Mouse (Mus musculus) MEL (cell line): ENCODE measurements around the gene Npas3. TPM values are rescaled to one million over a fixed set of nuclear protein-coding genes. Genes with fewer than 3 reads are reported as not detected.

ENCODE experiments used
- DNase-seq: peaks from one replicate; pipeline ENCODE4 v3.0.0; 2011; ENCODE audit warnings: low read depth, low spot score
- H3K27ac ChIP-seq: 2 replicates; pipeline ENCODE4 v1.5.1; 2012; ENCODE audit warnings: low read depth, mild to moderate bottlenecking, control low read depth, low read length, moderate library complexity; ENCODE audit not compliant: control insufficient read depth
- H3K27me3 ChIP-seq, 2 experiments: fragments of 150-350 bp in 1 of 2; sonication (generic) in 1 of 2; 2 replicates each; pipeline ENCODE4 v1.6.1; 2012; ENCODE audit warnings: low read length in 2 of 2, mild to moderate bottlenecking in 2 of 2, improper control_type of control experiment in 1 of 2, moderate library complexity in 1 of 2; ENCODE audit not compliant: insufficient read depth in 2 of 2, control insufficient read depth in 1 of 2
- H3K36me3 ChIP-seq, 2 experiments: 2 replicates each; pipeline ENCODE4 v1.6.1; 2012 to 2014; ENCODE audit warnings: low read length in 2 of 2, improper control_type of control experiment in 1 of 2, inconsistent platforms in 1 of 2, mild to moderate bottlenecking in 1 of 2; ENCODE audit not compliant: insufficient read depth in 2 of 2, control insufficient read depth in 1 of 2
- H3K4me1 ChIP-seq, 2 experiments: fragments of 150-350 bp in 1 of 2; sonication (generic) in 1 of 2; 2 replicates each; pipeline ENCODE4 v1.6.1; 2012; ENCODE audit warnings: low read length in 2 of 2, improper control_type of control experiment in 1 of 2, mild to moderate bottlenecking in 1 of 2; ENCODE audit not compliant: insufficient read depth in 2 of 2, control insufficient read depth in 1 of 2
- H3K4me3 ChIP-seq, 2 experiments: fragments of 150-350 bp in 1 of 2; sonication (generic) in 1 of 2; 2 replicates each; pipeline ENCODE4 v1.5.1; 2012; ENCODE audit warnings: low read depth in 2 of 2, low read length in 2 of 2, mild to moderate bottlenecking in 2 of 2, moderate library complexity in 2 of 2, control low read depth in 1 of 2, improper control_type of control experiment in 1 of 2; ENCODE audit not compliant: control insufficient read depth in 1 of 2, insufficient read depth in 1 of 2
- H3K79me2 ChIP-seq: 2 replicates; pipeline ENCODE4 v1.6.1; 2012; ENCODE audit warnings: mild to moderate bottlenecking, low read length, moderate library complexity; ENCODE audit not compliant: control insufficient read depth, poor library complexity, insufficient read depth
- H3K9ac ChIP-seq: 2 replicates; pipeline ENCODE4 v1.6.1; 2012; ENCODE audit warnings: low read depth, mild to moderate bottlenecking, control low read depth, low read length, moderate library complexity; ENCODE audit not compliant: control insufficient read depth, poor library complexity, severe bottlenecking
- H3K9me3 ChIP-seq: fragments of 150-350 bp; sonication (generic); replicated peaks from 2 replicates; pipeline ENCODE4 v1.6.1; 2012; ENCODE audit warnings: mild to moderate bottlenecking, low read length, improper control_type of control experiment, moderate library complexity; ENCODE audit not compliant: insufficient read depth
- BHLHE40 ChIP-seq: IDR thresholded peaks from 2 replicates; pipeline ENCODE4 v1.6.1; 2012; ENCODE audit warnings: low read depth, mild to moderate bottlenecking, inconsistent platforms, low read length, improper control_type of control experiment, borderline replicate concordance
- CHD2 ChIP-seq: IDR thresholded peaks from 2 replicates; pipeline ENCODE4 v1.6.1; 2011; ENCODE audit warnings: low read length, improper control_type of control experiment
- CTCF ChIP-seq, 3 experiments: IDR thresholded peaks in 2 of 3; conservative IDR thresholded peaks in 1 of 3; 2 replicates each; pipeline ENCODE4 v1.5.1; 2011 to 2012; ENCODE audit warnings: low read length in 3 of 3, low read depth in 2 of 3, mild to moderate bottlenecking in 2 of 3, improper control_type of control experiment in 1 of 3, inconsistent platforms in 1 of 3, mixed read lengths in 1 of 3, moderate library complexity in 1 of 3; ENCODE audit not compliant: control insufficient read depth in 1 of 3, insufficient read depth in 1 of 3, poor library complexity in 1 of 3, severe bottlenecking in 1 of 3
- ELF1 ChIP-seq: IDR thresholded peaks from 2 replicates; pipeline ENCODE4 v1.6.1; 2014; ENCODE audit warnings: low read depth, mild to moderate bottlenecking, inconsistent platforms, low read length, improper control_type of control experiment, moderate library complexity
- EP300 ChIP-seq, 2 experiments: IDR thresholded peaks; 2 replicates each; pipeline ENCODE4 v1.6.1; 2011; ENCODE audit warnings: improper control_type of control experiment in 2 of 2, low read length in 2 of 2, low read depth in 1 of 2, mild to moderate bottlenecking in 1 of 2
- GABPA ChIP-seq: IDR thresholded peaks from 2 replicates; pipeline ENCODE4 v1.6.1; 2012; ENCODE audit warnings: low read depth, mild to moderate bottlenecking, inconsistent platforms, low read length, improper control_type of control experiment, moderate library complexity
- HCFC1 ChIP-seq: IDR thresholded peaks from 2 replicates; pipeline ENCODE4 v1.6.1; 2012; ENCODE audit warnings: low read depth, mild to moderate bottlenecking, inconsistent platforms, low read length, improper control_type of control experiment, moderate library complexity
- KAT2A ChIP-seq: conservative IDR thresholded peaks from 2 replicates; pipeline ENCODE4 v1.6.1; 2012; ENCODE audit warnings: low read depth, low read length, improper control_type of control experiment, inconsistent platforms
- MAFK ChIP-seq: IDR thresholded peaks from 2 replicates; pipeline ENCODE4 v1.6.1; 2011; ENCODE audit warnings: low read depth, mild to moderate bottlenecking, low read length, improper control_type of control experiment, borderline replicate concordance
- MYC ChIP-seq: IDR thresholded peaks from 2 replicates; pipeline ENCODE4 v1.6.1; 2011; ENCODE audit warnings: low read depth, mild to moderate bottlenecking, low read length, improper control_type of control experiment, moderate library complexity
- NRF1 ChIP-seq: IDR thresholded peaks from 2 replicates; pipeline ENCODE4 v1.6.1; 2014; ENCODE audit warnings: low read depth, mild to moderate bottlenecking, inconsistent platforms, low read length, improper control_type of control experiment, moderate library complexity; ENCODE audit not compliant: poor library complexity, insufficient read depth, severe bottlenecking
- POLR2A ChIP-seq, 2 experiments: IDR thresholded peaks; 2 replicates each; pipeline ENCODE4 v1.6.1; 2011 to 2012; ENCODE audit warnings: low read length in 2 of 2, mild to moderate bottlenecking in 2 of 2, control low read depth in 1 of 2, improper control_type of control experiment in 1 of 2, low read depth in 1 of 2, moderate library complexity in 1 of 2; ENCODE audit not compliant: control insufficient read depth in 1 of 2, insufficient read depth in 1 of 2, poor library complexity in 1 of 2
- POLR2AphosphoS5 ChIP-seq: IDR thresholded peaks from 2 replicates; pipeline ENCODE4 v1.6.1; 2012; ENCODE audit warnings: low read depth, borderline replicate concordance, mild to moderate bottlenecking, inconsistent platforms, low read length, moderate library complexity, mixed read lengths
- RAD21 ChIP-seq: IDR thresholded peaks from 2 replicates; pipeline ENCODE4 v1.6.1; 2011; ENCODE audit warnings: mild to moderate bottlenecking, low read depth, low read length, improper control_type of control experiment
- RCOR1 ChIP-seq: IDR thresholded peaks from 2 replicates; pipeline ENCODE4 v1.6.1; 2012; ENCODE audit warnings: low read depth, mild to moderate bottlenecking, inconsistent platforms, low read length, improper control_type of control experiment
- TBP ChIP-seq: IDR thresholded peaks from 2 replicates; pipeline ENCODE4 v1.8.0; 2011; ENCODE audit warnings: low read depth, low read length, improper control_type of control experiment
- TCF12 ChIP-seq: IDR thresholded peaks from 2 replicates; pipeline ENCODE4 v1.6.1; 2014; ENCODE audit warnings: low read depth, mild to moderate bottlenecking, inconsistent platforms, low read length, improper control_type of control experiment, moderate library complexity
- USF1 ChIP-seq: IDR thresholded peaks from 2 replicates; pipeline ENCODE4 v1.6.1; 2014; ENCODE audit warnings: low read depth, mild to moderate bottlenecking, inconsistent platforms, low read length, improper control_type of control experiment, moderate library complexity
- USF2 ChIP-seq, 2 experiments: IDR thresholded peaks; 2 replicates each; pipeline ENCODE4 v1.6.1; 2011 to 2012; ENCODE audit warnings: improper control_type of control experiment in 2 of 2, low read length in 2 of 2, borderline replicate concordance in 1 of 2, inconsistent platforms in 1 of 2, low read depth in 1 of 2, mild to moderate bottlenecking in 1 of 2; ENCODE audit not compliant: insufficient read depth in 1 of 2
- ZC3H11A ChIP-seq: IDR thresholded peaks from 2 replicates; pipeline ENCODE4 v1.6.1; 2012; ENCODE audit warnings: low read depth, mild to moderate bottlenecking, inconsistent platforms, low read length, improper control_type of control experiment
- ZKSCAN1 ChIP-seq: IDR thresholded peaks from 2 replicates; pipeline ENCODE4 v1.6.1; 2012; ENCODE audit warnings: low read depth, mild to moderate bottlenecking, inconsistent platforms, low read length, improper control_type of control experiment, moderate library complexity
- polyA plus RNA-seq, 2 experiments: library from polyadenylated mRNA; stranded (reverse) in 1 of 2; unstranded in 1 of 2; fragments of >175 nt in 1 of 2; fragments of >200 nt in 1 of 2; gene quantifications; 2 replicates each; pipeline versions ENCODE4 v1.2.1 to v1.2.4; 2012; ENCODE audit warnings: low replicate concordance in 2 of 2, low read depth in 1 of 2; ENCODE audit not compliant: insufficient read length in 2 of 2, insufficient read depth in 1 of 2, missing spikeins in 1 of 2
- total RNA-seq: library from RNA; depleted of rRNA; stranded (reverse); fragments of 300-350 nt; gene quantifications from 2 replicates; pipeline ENCODE4 v1.2.3, GENCODE M21; 2012

The Npas3 gene
- total and polyA plus RNA-seq, 3 experiments, result not detected

DNA sequence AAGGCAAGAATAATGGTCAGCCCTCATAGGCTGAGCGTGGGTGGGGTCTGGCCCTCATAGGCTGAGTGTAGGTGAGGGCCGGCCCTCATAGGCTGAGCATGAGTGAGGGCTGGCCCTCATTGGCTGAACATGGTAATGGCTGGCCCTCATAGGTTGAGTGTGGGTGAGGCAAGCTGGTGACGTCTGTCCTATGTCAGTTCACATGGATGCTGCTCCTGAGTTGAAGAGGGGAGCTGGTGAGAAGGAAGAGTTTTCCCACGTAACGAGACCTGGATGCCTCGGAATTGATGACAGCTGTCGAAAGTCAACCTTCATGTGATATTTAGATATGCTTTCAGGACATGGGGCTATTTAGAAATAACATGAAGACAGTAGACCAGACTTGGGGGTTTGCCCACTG, 45.5 kb downstream of the Npas3 start:
- Histone ChIP-seq H3K27me3 (no peaks in the 10 kb centered on the region), H3K27ac (no peak overlapping the region), H3K79me2 (no peaks in the 10 kb centered on the region), H3K36me3 (no peaks in the 10 kb centered on the region), H3K4me1 (no peaks in the 10 kb centered on the region), H3K4me3 (no peak overlapping the region), H3K9ac (no peak overlapping the region), H3K9me3 (no peaks in the 10 kb centered on the region)
- TF ChIP-seq HCFC1, result no peak
- no peak for DNase-seq

- TF ChIP-seq BHLHE40, result no peak
- no peak for TF ChIP-seq KAT2A
- no peak for TF ChIP-seq USF1
- H3K36me3 ChIP-seq, result no peaks in the 10 kb centered on the region
- H3K4me3 ChIP-seq, result no peak overlapping the region
- DNase-seq, result no peak
- no peaks in the 10 kb centered on the region for H3K79me2 ChIP-seq
- no peak overlapping the region for H3K27ac ChIP-seq
- no peaks in the 10 kb centered on the region for H3K9me3 ChIP-seq
- no peaks in the 10 kb centered on the region for H3K4me1 ChIP-seq
- H3K27me3 ChIP-seq, result no peaks in the 10 kb centered on the region
- no peak overlapping the region for H3K9ac ChIP-seq
These were observed 47.3 kb downstream of the Npas3 start for GRCm38 (mm10) chr12:53295747-53296146.

- Histone ChIP-seq H3K36me3 (no peaks in the 10 kb centered on the region), H3K9ac (no peak overlapping the region), H3K27me3 (no peaks in the 10 kb centered on the region), H3K4me1 (no peaks in the 10 kb centered on the region), H3K4me3 (no peak overlapping the region), H3K27ac (no peak overlapping the region), H3K79me2 (no peaks in the 10 kb centered on the region), H3K9me3 (no peaks in the 10 kb centered on the region)
- DNase-seq, result no peak
- TF ChIP-seq GABPA, result no peak
- TF ChIP-seq ZC3H11A, result no peak
- no peak for TF ChIP-seq CHD2
- no peak for TF ChIP-seq EP300 (IDR thresholded peaks at IDR 0.05; ENCODE audit: low read depth in 1 of 2, low read length in 2 of 2)
- TF ChIP-seq ELF1, result no peak
- no peak for TF ChIP-seq RAD21
- TF ChIP-seq NRF1, result no peak
- TF ChIP-seq MYC, result no peak
- TF ChIP-seq TBP, result no peak
- TF ChIP-seq POLR2A (IDR thresholded peaks at IDR 0.05; ENCODE audit: control insufficient read depth in 1 of 2, insufficient read depth in 1 of 2, low read depth in 1 of 2, low read length in 2 of 2, poor library complexity in 1 of 2), result no peak
- no peak for TF ChIP-seq HCFC1
- no peak for TF ChIP-seq KAT2A
- no peak for TF ChIP-seq CTCF (IDR thresholded peaks at IDR 0.05 in 2 of 3, conservative IDR thresholded peaks at IDR 0.05 in 1 of 3; ENCODE audit: control insufficient read depth in 1 of 3, insufficient read depth in 1 of 3, low read depth in 2 of 3, low read length in 3 of 3, poor library complexity in 1 of 3, severe bottlenecking in 1 of 3)
- no peak for TF ChIP-seq MAFK
- no peak for TF ChIP-seq ZKSCAN1
- TF ChIP-seq TCF12, result no peak
- TF ChIP-seq POLR2AphosphoS5, result no peak
- TF ChIP-seq USF2 (IDR thresholded peaks at IDR 0.05; ENCODE audit: borderline replicate concordance in 1 of 2, insufficient read depth in 1 of 2, low read depth in 1 of 2, low read length in 2 of 2), result no peak
- no peak for TF ChIP-seq RCOR1
- TF ChIP-seq, all 39 proteins: peak for 0
These were observed 49.7 kb downstream of the Npas3 start for GRCm38 (mm10) chr12:53297946-53298840.
